Mouse (Mus musculus) cortical plate, adult 2 months (tissue): Measurements from ENCODE around the gene Il13ra1.

Experiments
- CTCF ChIP-seq: fragments of 200-500 bp; IDR thresholded peaks from 2 replicates; pipeline ENCODE4 v1.5.1; 2011; ENCODE audit warnings: mild to moderate bottlenecking, control low read depth, low read length; ENCODE audit not compliant: insufficient read depth; ENCODE audit errors: extremely low read depth
- POLR2A ChIP-seq: fragments of 200-500 bp; IDR thresholded peaks from 2 replicates; pipeline ENCODE4 v1.6.1; 2011; ENCODE audit warnings: mild to moderate bottlenecking, low read length, control low read depth; ENCODE audit not compliant: insufficient read depth; ENCODE audit errors: extremely low read depth

DNA sequence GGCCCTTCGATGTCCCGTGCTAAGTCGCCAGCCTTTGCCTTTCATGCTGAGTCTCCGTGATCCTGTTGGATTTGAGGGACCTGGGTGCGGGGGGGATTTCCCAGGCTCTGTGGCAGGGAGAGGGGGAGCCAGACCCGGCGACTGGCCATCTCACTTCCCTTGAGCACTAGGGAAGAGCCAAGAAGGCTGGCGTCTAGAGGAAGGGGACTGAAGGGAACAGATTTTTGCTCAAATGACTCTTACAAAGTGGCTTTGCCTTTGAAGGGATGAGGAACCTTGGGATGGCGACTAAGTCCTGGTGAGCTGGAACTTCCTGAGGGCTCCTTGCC lies 476 bp downstream of the Il13ra1 start:
- no peak for TF ChIP-seq CTCF
- TF ChIP-seq POLR2A = no peak
